Mouse (Mus musculus) right cerebral cortex, adult 2 months (tissue): ENCODE measurements at regions not wholly inside any gene's neighbourhood (a gene's known extent, or its start where the extent isn't known, plus 50 kb on each side); places are given as distances from the start of the nearest gene placed in this dataset.
A peak's percentile ranks its signal among the peaks of the same experiment; 100 is the strongest.

ENCODE experiments used
- DNase-seq, 2 experiments: peaks; one replicate each; pipeline ENCODE4 v3.0.0; 2021 to 2022; ENCODE audit warnings: low spot score in 2 of 2

GRCm38 (mm10) chr16:69800955-69801598 is 62.5 kb downstream of the Speer2 start:
- DNase-seq = no peak

GRCm38 (mm10) chr16:69796299-69796698 is 67.2 kb downstream of the Speer2 start:
- no peak for DNase-seq

GRCm38 (mm10) chr16:69790671-69791070 is 72.9 kb downstream of the Speer2 start:
- DNase-seq = no peak

DNA sequence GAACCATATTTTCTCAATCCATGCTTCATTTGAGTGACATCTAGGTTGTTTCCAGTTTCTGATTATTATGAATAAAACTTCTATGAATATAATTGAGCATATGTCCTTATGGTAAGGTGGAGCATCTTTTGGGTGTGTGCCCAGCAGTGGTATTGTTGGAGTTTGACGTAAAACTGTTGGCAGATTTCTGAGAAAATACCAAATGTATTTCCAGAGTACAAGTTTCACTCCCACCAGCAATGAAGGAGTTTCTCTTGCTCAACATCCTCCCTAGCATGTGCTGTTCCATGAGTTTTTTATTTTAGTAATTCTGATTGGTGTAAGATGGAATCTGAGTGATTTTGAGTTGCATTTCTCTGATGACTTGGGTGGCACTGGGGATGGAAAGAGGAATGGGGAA is 92.8 kb downstream of the Speer2 start:
- peak; percentile 29 to 49 for DNase-seq
